Mouse (Mus musculus) myocyte (in vitro differentiated cells): ENCODE data around the gene Sox5.

ENCODE experiments used
- E2F4 ChIP-seq: IDR thresholded peaks from one replicate; pipeline ENCODE4 v1.6.1; 2011; ENCODE audit warnings: mild to moderate bottlenecking, control low read depth, moderate library complexity; ENCODE audit not compliant: insufficient read depth
- MAX ChIP-seq: IDR thresholded peaks from one replicate; pipeline ENCODE4 v1.6.1; 2011; ENCODE audit warnings: low read depth, mild to moderate bottlenecking, control low read depth
- MYOD1 ChIP-seq, 3 experiments: IDR thresholded peaks; one replicate each; pipeline ENCODE4 v1.6.1; 2011; ENCODE audit warnings: control low read depth in 2 of 3, low read depth in 2 of 3, mild to moderate bottlenecking in 2 of 3, moderate library complexity in 1 of 3; ENCODE audit not compliant: insufficient read length in 2 of 3, control insufficient read depth in 1 of 3
- POLR2A ChIP-seq: IDR thresholded peaks from one replicate; pipeline ENCODE4 v1.6.1; 2011; ENCODE audit warnings: low read depth, mild to moderate bottlenecking, control low read depth, moderate library complexity; ENCODE audit not compliant: insufficient read length
- POLR2AphosphoS2 ChIP-seq: IDR thresholded peaks from one replicate; pipeline ENCODE4 v1.6.1; 2011; ENCODE audit warnings: low read depth, control low read depth; ENCODE audit not compliant: insufficient read length
- TCF3 ChIP-seq: IDR thresholded peaks from one replicate; pipeline ENCODE4 v1.6.1; 2011; ENCODE audit warnings: low read depth, control low read depth; ENCODE audit not compliant: insufficient read length
- USF1 ChIP-seq: IDR thresholded peaks from one replicate; pipeline ENCODE4 v1.6.1; 2011; ENCODE audit warnings: low read depth, mild to moderate bottlenecking, control low read depth, moderate library complexity

- TF ChIP-seq POLR2A (no peak), USF1 (no peak), E2F4 (no peak), POLR2AphosphoS2 (no peak), MAX (no peak), TCF3 (no peak), MYOD1 (IDR thresholded peaks at IDR 0.05; ENCODE audit: control insufficient read depth in 1 of 3, insufficient read length in 2 of 3, low read depth in 2 of 3) (no peak)
Observed at GRCm38 (mm10) chr6:143895092-143895491, 886.7 kb downstream of the Sox5 start.
